Mouse (Mus musculus) limb, embryonic 10.5 days (tissue): Measurements from ENCODE around the gene Mios. TPM values are rescaled to one million over a fixed set of nuclear protein-coding genes. Genes with fewer than 3 reads are reported as not detected.

Source experiments
- DNase-seq: peaks from one replicate; pipeline ENCODE4 v3.0.0-alpha.2; 2017; ENCODE audit warnings: low spot score
- H3K27ac ChIP-seq: fragments of 300-500 bp; sonication (generic); 2 replicates; pipeline ENCODE4 v1.5.1; 2016; ENCODE audit warnings: mild to moderate bottlenecking
- H3K27me3 ChIP-seq: fragments of 300-500 bp; sonication (generic); 2 replicates; pipeline ENCODE4 v1.6.1; 2016; ENCODE audit warnings: low read depth, mild to moderate bottlenecking; ENCODE audit not compliant: poor library complexity, severe bottlenecking
- H3K36me3 ChIP-seq: fragments of 300-500 bp; sonication (generic); 2 replicates; pipeline ENCODE4 v1.6.1; 2016; ENCODE audit warnings: mild to moderate bottlenecking, moderate library complexity
- H3K4me1 ChIP-seq: fragments of 300-500 bp; sonication (generic); 2 replicates; pipeline ENCODE4 v1.6.1; 2016
- H3K4me3 ChIP-seq: fragments of 300-500 bp; sonication (generic); 2 replicates; pipeline ENCODE4 v1.5.1; 2016; ENCODE audit warnings: mild to moderate bottlenecking, moderate library complexity
- H3K9me3 ChIP-seq: fragments of 300-500 bp; sonication (generic); replicated peaks from 2 replicates; pipeline ENCODE4 v1.6.1; 2016; ENCODE audit warnings: mild to moderate bottlenecking
- WGBS: fragments of 180-500 bp; shearing (Covaris S2); methylation state at CpG from one replicate; pipeline ENCODE4 v1.1.7; 2016; 5-methylcytosine and 5-hydroxymethylcytosine counted together
- polyA plus RNA-seq: library from polyadenylated mRNA; unstranded; fragments of >200 nt; fragmentation: Nextera tagmentation; extraction: Ambion mirVana; gene quantifications from 2 replicates; pipeline ENCODE4 v1.2.1, GENCODE M21; 2016

Gene Mios
- 24.1 and 31.3 TPM in 2 replicates for polyA plus RNA-seq

GRCm38 (mm10) chr6:8209047-8209865 lies at the start of gene Mios:
TSS of gene Mios (plus strand) at chr6:8209222.
- Histone ChIP-seq H3K27me3 (no peaks in the 10 kb centered on the region), H3K27ac (peak within 1 kb of the TSS; percentile 98), H3K36me3 (peaks cover 20% of the 10 kb centered on the region), H3K9me3 (no peaks in the 10 kb centered on the region), H3K4me3 (peak within 1 kb of the TSS; percentile 86), H3K4me1 (peaks cover 12% of the 10 kb centered on the region)
- under 1% methylated on average over 90 of the region's 90 CpGs for WGBS
- peak; percentile 94 for DNase-seq

GRCm38 (mm10) chr6:8160001-8160400 lies 49.0 kb upstream of the Mios start:
- Histone ChIP-seq H3K36me3 (no peaks in the 10 kb centered on the region), H3K27ac (no peak overlapping the region), H3K9me3 (no peaks in the 10 kb centered on the region), H3K27me3 (no peaks in the 10 kb centered on the region), H3K4me3 (no peak overlapping the region), H3K4me1 (no peaks in the 10 kb centered on the region)
- DNase-seq = no peak
- WGBS = 61% methylated on average over 2 of the region's 2 CpGs

- Histone ChIP-seq H3K4me3 (no peak overlapping the region), H3K9me3 (no peaks in the 10 kb centered on the region), H3K4me1 (peaks cover 5% of the 10 kb centered on the region; the same call in 1 of the 2 replicates), H3K36me3 (no peaks in the 10 kb centered on the region), H3K27ac (no peak overlapping the region), H3K27me3 (no peaks in the 10 kb centered on the region)
- no peak for DNase-seq
- WGBS = 64% methylated on average over 1 of the region's 1 CpGs
These were observed 44.3 kb upstream of the Mios start for GRCm38 (mm10) chr6:8164741-8165140.

- Histone ChIP-seq H3K27me3 (no peaks in the 10 kb centered on the region), H3K4me3 (no peak overlapping the region), H3K9me3 (no peaks in the 10 kb centered on the region), H3K36me3 (no peaks in the 10 kb centered on the region), H3K27ac (no peak overlapping the region), H3K4me1 (peaks cover 11% of the 10 kb centered on the region)
- no peak for DNase-seq
- 60% methylated on average over 1 of the region's 1 CpGs for WGBS
These were observed 36.9 kb upstream of the Mios start for GRCm38 (mm10) chr6:8172101-8172500.

- WGBS = 54% methylated on average over 2 of the region's 2 CpGs
- DNase-seq = no peak
- no peaks in the 10 kb centered on the region for H3K36me3 ChIP-seq
- H3K9me3 ChIP-seq = no peaks in the 10 kb centered on the region
- H3K4me3 ChIP-seq = no peak overlapping the region
- peaks cover 11% of the 10 kb centered on the region for H3K4me1 ChIP-seq
- no peaks in the 10 kb centered on the region for H3K27me3 ChIP-seq
- H3K27ac ChIP-seq = no peak overlapping the region
These were observed 35.0 kb upstream of the Mios start for GRCm38 (mm10) chr6:8174062-8174461.

- Histone ChIP-seq H3K4me1 (peaks cover 5% of the 10 kb centered on the region), H3K27me3 (no peaks in the 10 kb centered on the region), H3K4me3 (no peak overlapping the region), H3K27ac (no peak overlapping the region), H3K36me3 (no peaks in the 10 kb centered on the region), H3K9me3 (no peaks in the 10 kb centered on the region)
- DNase-seq = no peak
- 95% methylated on average over 7 of the region's 7 CpGs for WGBS
These were observed 33.7 kb upstream of the Mios start for GRCm38 (mm10) chr6:8175346-8175745.

GRCm38 (mm10) chr6:8176116-8176515 lies 32.9 kb upstream of the Mios start:
- Histone ChIP-seq H3K4me3 (no peak overlapping the region), H3K36me3 (no peaks in the 10 kb centered on the region), H3K4me1 (peaks cover 5% of the 10 kb centered on the region), H3K27ac (no peak overlapping the region), H3K27me3 (no peaks in the 10 kb centered on the region), H3K9me3 (no peaks in the 10 kb centered on the region)
- 91% methylated on average over 2 of the region's 2 CpGs for WGBS
- DNase-seq = no peak

- Histone ChIP-seq H3K4me1 (peaks cover 5% of the 10 kb centered on the region), H3K36me3 (no peaks in the 10 kb centered on the region), H3K9me3 (no peaks in the 10 kb centered on the region), H3K27ac (no peak overlapping the region), H3K27me3 (no peaks in the 10 kb centered on the region), H3K4me3 (no peak overlapping the region)
- no peak for DNase-seq
- WGBS = 75% methylated on average over 10 of the region's 10 CpGs
These were observed 30.6 kb upstream of the Mios start for GRCm38 (mm10) chr6:8178397-8178941.

- no peak overlapping the region for H3K4me3 ChIP-seq
- H3K4me1 ChIP-seq = no peaks in the 10 kb centered on the region
- 92% methylated on average over 3 of the region's 3 CpGs for WGBS
- H3K9me3 ChIP-seq = no peaks in the 10 kb centered on the region
- H3K27ac ChIP-seq = no peak overlapping the region
- no peak for DNase-seq
- H3K27me3 ChIP-seq = no peaks in the 10 kb centered on the region
- H3K36me3 ChIP-seq = no peaks in the 10 kb centered on the region
These were observed 20.3 kb upstream of the Mios start for GRCm38 (mm10) chr6:8188599-8189233.

GRCm38 (mm10) chr6:8189917-8190316 lies 19.1 kb upstream of the Mios start:
- WGBS = 63% methylated on average over 3 of the region's 3 CpGs
- Histone ChIP-seq H3K4me3 (no peak overlapping the region), H3K36me3 (no peaks in the 10 kb centered on the region), H3K4me1 (no peaks in the 10 kb centered on the region), H3K27ac (no peak overlapping the region), H3K27me3 (no peaks in the 10 kb centered on the region), H3K9me3 (no peaks in the 10 kb centered on the region)
- no peak for DNase-seq

- H3K4me1 ChIP-seq = no peaks in the 10 kb centered on the region
- H3K9me3 ChIP-seq = no peaks in the 10 kb centered on the region; the same call in 1 of the 2 replicates
- no peak for DNase-seq
- no peaks in the 10 kb centered on the region for H3K36me3 ChIP-seq
- no peak within 1 kb of the TSS for H3K27ac ChIP-seq
- H3K27me3 ChIP-seq = no peaks in the 10 kb centered on the region
- no peak within 1 kb of the TSS for H3K4me3 ChIP-seq
These were observed 16.5 kb upstream of the Mios start, which contains the start of gene Col28a1 for GRCm38 (mm10) chr6:8192517-8192916. TSS of gene Col28a1 (minus strand) at chr6:8192617.

- no peaks in the 10 kb centered on the region for H3K9me3 ChIP-seq
- H3K4me1 ChIP-seq = peaks cover 12% of the 10 kb centered on the region
- peaks cover 25% of the 10 kb centered on the region for H3K36me3 ChIP-seq
- no peaks in the 10 kb centered on the region for H3K27me3 ChIP-seq
- peak overlapping the region; percentile 86 for H3K4me3 ChIP-seq
- no peak for DNase-seq
- H3K27ac ChIP-seq = peak overlapping the region; percentile 98
- WGBS = 13% methylated on average over 10 of the region's 10 CpGs
These were observed 804 bp downstream of the Mios start for GRCm38 (mm10) chr6:8209866-8210186.

- Histone ChIP-seq H3K27ac (no peak overlapping the region), H3K4me3 (peak overlapping the region; percentile 86; the same call in 1 of the 2 replicates), H3K9me3 (no peaks in the 10 kb centered on the region), H3K4me1 (peaks cover 12% of the 10 kb centered on the region), H3K36me3 (peaks cover 33% of the 10 kb centered on the region), H3K27me3 (no peaks in the 10 kb centered on the region)
- DNase-seq = no peak
- WGBS = 95% methylated on average over 3 of the region's 3 CpGs
These were observed 1.6 kb downstream of the Mios start for GRCm38 (mm10) chr6:8210661-8211060.
